In the genomic region with DNA sequence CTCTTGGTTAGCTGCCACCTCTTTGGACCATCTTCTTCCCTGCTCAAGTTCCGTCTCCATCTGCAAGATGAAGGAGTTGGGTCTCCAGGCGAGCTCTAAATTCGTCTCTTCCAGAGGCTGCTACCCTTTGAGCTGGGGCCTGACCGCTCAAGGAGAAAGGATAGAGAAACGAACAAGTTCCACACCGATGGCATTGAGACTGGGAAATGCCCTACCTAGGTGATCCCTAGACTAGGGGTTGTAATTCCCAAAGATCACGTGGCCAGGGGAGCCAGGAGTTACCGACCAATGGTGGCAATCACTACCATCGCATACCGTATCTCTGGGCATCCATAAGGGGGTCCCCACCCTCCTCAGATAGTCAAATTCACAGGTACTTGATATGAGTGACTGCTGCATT, we compare ENCODE assay signal across 25 mouse cellular contexts. TPM values are rescaled to one million over a fixed set of nuclear protein-coding genes. Genes with fewer than 3 reads are reported as not detected.
"Had no signal": no experiment of that assay in that cellular context is flagged by ENCODE, and none has a peak within 500 bp of the region (broad histone marks: within the 10 kb centered on the region; RNA-seq: fewer than 3 reads in every experiment).

No protein-coding gene starts in this region.

- H3K9me3 ChIP-seq: heart, embryonic 13.5 days; heart, embryonic 15.5 days; hindbrain, embryonic 13.5 days; hindbrain, embryonic 15.5 days; kidney, embryonic 15.5 days; limb, embryonic 10.5 days; limb, embryonic 12.5 days had no signal

- H3K27ac ChIP-seq: gastrocnemius, adult 2 months; heart, embryonic 13.5 days; heart, embryonic 15.5 days; hindbrain, embryonic 13.5 days; hindbrain, embryonic 15.5 days; hindbrain, postnatal 0 days; layer of hippocampus, adult 2 months; left cerebral cortex, adult 2 months; limb, embryonic 10.5 days; limb, embryonic 12.5 days; liver, embryonic 14.5 days had no signal

- H3K4me3 ChIP-seq: gastrocnemius, adult 2 months; heart, embryonic 13.5 days; heart, embryonic 15.5 days; hindbrain, embryonic 13.5 days; hindbrain, embryonic 15.5 days; kidney, embryonic 15.5 days; layer of hippocampus, adult 2 months; left cerebral cortex, adult 2 months; limb, embryonic 10.5 days; limb, embryonic 12.5 days had no signal

- H3K4me1 ChIP-seq: heart, embryonic 13.5 days; heart, embryonic 15.5 days; hindbrain, embryonic 13.5 days; hindbrain, embryonic 15.5 days; kidney, embryonic 15.5 days; limb, embryonic 10.5 days; limb, embryonic 12.5 days had no signal

- H3K27me3 ChIP-seq: heart, embryonic 15.5 days; hindbrain, embryonic 13.5 days; hindbrain, embryonic 15.5 days had no signal

- DNase-seq: gastrocnemius, adult 2 months; gastrocnemius, postnatal 10 days; gastrocnemius, postnatal 25 days; heart, adult 18-20 months; heart, postnatal 14 days; heart, postnatal 36 days; kidney, postnatal 14 days; liver had no signal

- H3K36me3 ChIP-seq: heart, embryonic 13.5 days; heart, embryonic 15.5 days; hindbrain, embryonic 13.5 days; hindbrain, embryonic 15.5 days; kidney, embryonic 15.5 days; limb, embryonic 10.5 days; limb, embryonic 12.5 days had no signal

- H3K4me2 ChIP-seq: heart, embryonic 11.5 days; heart, embryonic 13.5 days; heart, embryonic 15.5 days; hindbrain, embryonic 13.5 days; hindbrain, embryonic 15.5 days; kidney, embryonic 15.5 days; limb, embryonic 12.5 days; liver, embryonic 11.5 days had no signal

- ATAC-seq: forebrain, embryonic 16.5 days; hindbrain, postnatal 0 days had no signal

- H3K9ac ChIP-seq: heart, embryonic 13.5 days; heart, embryonic 15.5 days; hindbrain, embryonic 13.5 days; hindbrain, embryonic 15.5 days; kidney, embryonic 15.5 days; limb, embryonic 12.5 days; liver, embryonic 14.5 days had no signal

RNA-seq across cellular contexts. Expression of gene Hnf4a, which starts 36.1 kb away (rescaled TPM):
- polyA plus RNA-seq: frontal cortex, adult 2 months; heart, embryonic 15.5 days; heart, postnatal 0 days; hindbrain, embryonic 11.5 days; hindbrain, postnatal 0 days; limb, embryonic 10.5 days; limb, embryonic 12.5 days had no signal

RNA-seq across cellular contexts. Expression of gene R3hdml, which starts 50.6 kb away (rescaled TPM):
- polyA plus RNA-seq: forebrain, embryonic 16.5 days; heart, embryonic 11.5 days; heart, embryonic 13.5 days; heart, embryonic 15.5 days; heart, postnatal 0 days; hindbrain, embryonic 13.5 days; limb, embryonic 10.5 days; limb, embryonic 12.5 days; liver, embryonic 11.5 days; liver, embryonic 14.5 days had no signal
